Mouse (Mus musculus) G1E (cell line): ENCODE measurements at regions not wholly inside any gene's neighbourhood (a gene's known extent, or its start where the extent isn't known, plus 50 kb on each side); places are given as distances from the start of the nearest gene placed in this dataset.

Source experiments
- ATAC-seq: 2 replicates; pipeline ENCODE4 v1.8.0; 2016; ENCODE audit warnings: mild to moderate bottlenecking; ENCODE audit not compliant: insufficient number of reproducible peaks, poor library complexity, low FRiP score, severe bottlenecking; ENCODE audit errors: extremely low read depth
- DNase-seq: peaks from one replicate; pipeline ENCODE4 v3.0.0; 2012; ENCODE audit warnings: low spot score
- H3K27me3 ChIP-seq: 2 replicates; pipeline ENCODE4 v1.6.1; 2012; ENCODE audit warnings: mild to moderate bottlenecking, low read length, inconsistent platforms; ENCODE audit not compliant: insufficient read depth
- H3K36me3 ChIP-seq: replicated peaks from 2 replicates; pipeline ENCODE3; 2012; ENCODE audit warnings: mild to moderate bottlenecking, inconsistent platforms
- H3K4me1 ChIP-seq: 2 replicates; pipeline ENCODE4 v1.6.1; 2012; ENCODE audit warnings: low read depth, low read length, inconsistent platforms, mixed read lengths; ENCODE audit not compliant: insufficient read depth
- H3K4me3 ChIP-seq: 2 replicates; pipeline ENCODE4 v1.5.1; 2012; ENCODE audit warnings: low read depth, mild to moderate bottlenecking, inconsistent platforms, low read length, moderate library complexity, mixed read lengths
- H3K9me3 ChIP-seq: replicated peaks from 2 replicates; pipeline ENCODE4 v1.6.1; 2012; ENCODE audit warnings: inconsistent platforms
- CTCF ChIP-seq: IDR thresholded peaks from 2 replicates; pipeline ENCODE4 v1.5.1; 2012; ENCODE audit warnings: low read depth, low read length, inconsistent platforms, mixed read lengths
- GATA1 ChIP-seq: IDR thresholded peaks from 2 replicates; pipeline ENCODE4 v1.6.1; 2012; ENCODE audit warnings: borderline replicate concordance, low read length, inconsistent platforms, mixed read lengths
- GATA2 ChIP-seq: IDR thresholded peaks from 2 replicates; pipeline ENCODE4 v1.6.1; 2012; ENCODE audit warnings: low read depth, low read length, inconsistent platforms, borderline replicate concordance
- POLR2AphosphoS5 ChIP-seq: IDR thresholded peaks from 2 replicates; pipeline ENCODE4 v1.6.1; 2012; ENCODE audit warnings: low read depth, low read length, inconsistent platforms; ENCODE audit not compliant: insufficient replicate concordance
- TAL1 ChIP-seq: conservative IDR thresholded peaks from 2 replicates; pipeline ENCODE4 v1.6.1; 2012; ENCODE audit warnings: low read depth, low read length, inconsistent platforms, mixed read lengths

DNA sequence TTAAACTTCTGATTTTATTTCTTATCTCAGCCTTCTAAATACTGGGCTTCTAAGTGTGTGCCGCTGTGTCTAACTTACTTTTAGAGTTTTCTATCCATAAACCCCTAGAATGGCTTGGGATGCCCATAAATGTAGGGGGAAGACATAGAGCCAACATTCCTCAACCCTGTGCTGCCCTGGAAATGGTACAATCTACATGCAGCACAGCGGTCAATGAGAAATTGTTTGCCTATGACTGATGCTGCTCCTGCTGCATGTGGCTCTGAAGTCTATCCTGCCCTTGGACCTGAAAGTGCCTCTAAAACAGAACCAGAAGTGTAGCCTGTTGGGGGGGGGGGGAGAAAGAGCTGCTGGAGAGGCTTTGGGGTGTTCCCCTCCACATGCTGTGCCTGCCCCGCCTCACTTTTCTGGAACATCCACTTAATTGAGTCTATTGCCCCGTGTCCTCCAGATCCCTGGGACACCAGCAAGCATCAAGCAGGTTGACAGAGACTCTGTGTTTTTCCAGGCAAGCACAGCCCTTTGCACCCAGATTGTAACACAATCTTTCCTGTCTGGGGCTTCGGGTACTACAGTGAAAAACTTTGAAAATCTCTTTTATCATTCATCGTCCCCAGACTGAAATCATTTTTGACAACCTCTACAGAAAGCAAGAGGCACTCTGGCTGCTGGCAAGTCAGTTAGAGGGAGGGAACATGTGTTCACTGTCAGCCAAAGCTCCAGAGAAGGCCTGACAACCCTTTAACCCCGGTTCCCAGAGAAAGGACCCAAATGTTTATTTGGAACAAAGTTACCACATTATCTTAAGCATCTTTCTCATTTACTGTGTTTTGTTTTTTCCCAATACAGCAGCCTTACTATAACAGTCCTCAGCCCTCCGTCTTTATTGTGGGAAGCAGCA, 101.4 kb upstream of the Meis1 start:
- no peak for TF ChIP-seq GATA2
- no peak for TF ChIP-seq CTCF
- TF ChIP-seq GATA1, result no peak
- no peak for TF ChIP-seq TAL1
- TF ChIP-seq POLR2AphosphoS5, result no peak
- Histone ChIP-seq H3K4me3 (no peak overlapping the region), H3K36me3 (no peaks in the 10 kb centered on the region), H3K4me1 (no peaks in the 10 kb centered on the region), H3K27me3 (peaks cover 17% of the 10 kb centered on the region), H3K9me3 (no peaks in the 10 kb centered on the region)
- no peak for DNase-seq
- ATAC-seq, result no peak

DNA sequence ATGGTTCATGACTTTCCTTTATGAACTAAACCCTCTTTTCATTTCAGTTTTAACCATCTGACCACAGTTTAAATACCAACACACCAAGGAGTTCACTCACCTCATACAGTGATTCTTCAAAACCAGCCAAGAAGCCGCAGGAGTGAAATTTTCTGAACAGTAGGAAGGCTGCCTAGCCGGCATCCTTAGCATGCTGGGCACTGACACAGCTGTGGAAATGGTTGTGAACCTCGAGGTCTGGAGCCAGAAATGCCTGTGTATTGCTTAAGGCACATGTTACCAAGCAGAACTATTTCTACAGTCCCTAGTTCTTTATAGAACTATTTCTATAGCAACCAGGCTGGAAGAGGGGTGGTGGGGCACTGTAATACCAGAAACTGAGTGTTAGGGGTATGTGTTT, 102.1 kb upstream of the Meis1 start:
- no peak for ATAC-seq

DNA sequence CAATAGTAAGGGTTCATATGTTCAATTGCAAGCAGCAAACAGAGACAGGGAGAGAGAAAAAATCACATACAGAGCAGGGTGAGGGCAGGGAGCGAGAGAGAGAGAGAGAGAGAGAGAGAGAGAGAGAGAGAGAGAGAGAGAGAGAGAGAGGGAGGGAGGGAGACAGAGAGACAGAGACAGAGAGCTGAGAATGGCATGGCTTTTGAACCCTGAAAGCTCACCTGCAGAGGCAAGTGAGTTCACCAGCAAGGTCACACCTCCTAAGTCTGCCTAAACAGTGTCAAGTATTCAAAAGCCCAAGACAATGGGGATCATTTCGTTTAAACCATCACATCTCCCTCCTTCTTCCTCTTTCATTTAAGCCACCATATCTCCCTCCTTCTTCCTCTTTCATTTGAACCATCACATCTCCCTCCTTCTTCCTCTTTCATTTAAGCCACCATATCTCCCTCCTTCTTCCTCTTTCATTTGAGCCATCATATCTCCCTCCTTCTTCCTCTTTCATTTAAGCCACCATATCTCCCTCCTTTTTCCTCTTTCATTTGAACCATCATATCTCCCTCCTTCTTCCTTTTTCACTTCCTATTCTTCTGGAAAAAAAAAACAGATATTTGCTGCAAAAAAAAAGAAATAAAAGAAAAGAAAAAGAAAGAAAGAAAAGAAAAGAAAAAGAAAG, 116.7 kb upstream of the Meis1 start:
- TF ChIP-seq TAL1, result no peak
- TF ChIP-seq POLR2AphosphoS5, result no peak
- no peak for TF ChIP-seq GATA1
- TF ChIP-seq GATA2, result no peak
- TF ChIP-seq CTCF, result no peak
- no peak for DNase-seq
- Histone ChIP-seq H3K4me3 (no peak overlapping the region; the same call in 1 of the 2 replicates), H3K4me1 (peaks cover 7% of the 10 kb centered on the region), H3K27me3 (no peaks in the 10 kb centered on the region), H3K36me3 (no peaks in the 10 kb centered on the region), H3K9me3 (no peaks in the 10 kb centered on the region)
- ATAC-seq, result no peak

More for the DNA sequence above, 102.1 kb upstream of the Meis1 start:
- TF ChIP-seq GATA2, result no peak
- no peak for TF ChIP-seq GATA1
- no peak for TF ChIP-seq CTCF
- TF ChIP-seq TAL1, result no peak
- TF ChIP-seq POLR2AphosphoS5, result no peak
- Histone ChIP-seq H3K4me3 (no peak overlapping the region), H3K36me3 (no peaks in the 10 kb centered on the region), H3K27me3 (peaks cover 18% of the 10 kb centered on the region), H3K4me1 (no peaks in the 10 kb centered on the region), H3K9me3 (no peaks in the 10 kb centered on the region)
- DNase-seq, result no peak

DNA sequence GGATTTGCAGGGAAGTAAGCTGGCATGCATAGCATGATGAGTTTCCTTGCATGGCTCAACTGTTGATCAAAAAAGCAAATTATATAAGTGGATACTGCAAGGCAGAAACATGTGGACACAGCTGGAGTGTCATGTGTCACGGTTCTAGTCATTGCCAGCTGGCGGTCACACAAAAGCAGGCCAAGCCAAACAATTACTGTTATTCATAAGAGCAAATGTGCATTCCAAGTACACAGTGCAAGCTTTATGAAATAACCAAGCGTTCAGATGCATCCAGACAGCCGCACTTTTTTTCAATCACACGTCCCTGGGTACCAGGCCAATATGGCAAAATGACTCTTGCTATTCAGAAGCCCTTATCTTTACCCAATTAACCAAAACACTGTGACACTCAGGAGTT, 119.6 kb upstream of the Meis1 start:
- no peak for ATAC-seq
- H3K4me3 ChIP-seq, result no peak overlapping the region
- H3K4me1 ChIP-seq, result peaks cover 7% of the 10 kb centered on the region
- no peaks in the 10 kb centered on the region for H3K9me3 ChIP-seq
- no peaks in the 10 kb centered on the region for H3K36me3 ChIP-seq
- TF ChIP-seq CTCF, result no peak
- TF ChIP-seq POLR2AphosphoS5, result no peak
- no peak for TF ChIP-seq TAL1
- TF ChIP-seq GATA1, result no peak
- TF ChIP-seq GATA2, result no peak
- no peak for DNase-seq
- H3K27me3 ChIP-seq, result no peaks in the 10 kb centered on the region

DNA sequence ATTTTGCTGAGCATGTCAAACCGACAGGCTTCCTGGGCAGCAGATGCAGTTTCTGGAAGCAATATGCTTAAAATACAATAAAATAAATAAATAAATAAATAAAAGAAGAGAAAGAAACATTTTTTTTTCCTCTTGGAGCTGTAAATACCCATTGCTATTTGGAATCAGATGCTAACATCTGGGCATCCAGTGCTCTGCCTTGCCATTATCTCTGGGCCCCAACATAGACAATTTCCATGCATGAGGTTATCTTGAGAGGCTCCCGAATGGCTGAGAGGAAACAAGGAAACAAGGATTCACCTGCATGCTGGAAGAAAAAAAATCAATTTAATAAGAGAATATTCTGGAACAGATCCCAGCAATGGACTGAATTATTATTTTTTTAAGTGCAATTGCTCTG, 120.0 kb upstream of the Meis1 start:
- Histone ChIP-seq H3K4me3 (no peak overlapping the region), H3K9me3 (no peaks in the 10 kb centered on the region), H3K4me1 (peaks cover 7% of the 10 kb centered on the region), H3K27me3 (no peaks in the 10 kb centered on the region), H3K36me3 (no peaks in the 10 kb centered on the region)
- TF ChIP-seq GATA2, result no peak
- no peak for TF ChIP-seq GATA1
- no peak for TF ChIP-seq CTCF
- no peak for TF ChIP-seq TAL1
- no peak for TF ChIP-seq POLR2AphosphoS5
- no peak for ATAC-seq
- DNase-seq, result no peak

DNA sequence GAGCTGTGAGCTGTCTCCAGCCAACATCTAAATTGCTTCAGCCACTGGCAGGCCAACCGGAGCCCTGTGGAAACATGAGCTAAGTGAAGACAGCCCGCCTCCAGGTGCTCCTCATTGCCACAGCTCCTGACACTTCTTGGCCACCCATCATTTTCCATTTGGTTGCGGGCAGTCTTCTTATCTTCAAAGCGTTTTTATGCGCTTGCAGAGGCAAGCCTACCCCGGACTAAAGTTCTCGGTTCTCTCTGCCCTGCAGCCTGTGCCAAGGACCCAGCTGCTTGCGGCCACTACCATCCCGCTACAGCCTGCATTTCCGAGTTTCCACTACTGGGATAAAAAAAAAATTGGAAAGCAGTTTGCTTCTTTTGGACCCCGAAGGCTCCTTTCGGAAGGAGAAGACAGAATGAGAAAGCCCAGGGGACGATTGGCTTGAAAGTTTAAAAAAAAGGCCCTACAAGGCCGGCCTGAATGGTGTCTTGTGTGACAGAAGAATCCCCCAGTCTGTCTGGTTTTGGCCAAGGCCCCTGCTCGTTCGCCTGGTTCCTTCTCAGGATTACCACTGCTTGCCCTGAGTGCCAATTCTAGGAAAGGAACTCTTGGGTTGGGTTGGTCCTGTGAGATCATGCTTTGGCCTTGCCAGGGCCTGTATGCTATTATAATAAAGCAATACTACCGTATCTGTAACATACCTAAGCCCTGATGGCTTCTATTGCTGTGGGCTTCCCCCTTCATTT, 124.6 kb upstream of the Meis1 start:
- no peaks in the 10 kb centered on the region for H3K27me3 ChIP-seq
- ATAC-seq (no peak), DNase-seq (no peak)
- no peak overlapping the region for H3K4me3 ChIP-seq
- peaks cover 15% of the 10 kb centered on the region for H3K4me1 ChIP-seq
- TF ChIP-seq GATA1, result no peak
- no peak for TF ChIP-seq POLR2AphosphoS5
- TF ChIP-seq GATA2, result no peak
- TF ChIP-seq CTCF, result no peak
- H3K36me3 ChIP-seq, result no peaks in the 10 kb centered on the region
- H3K9me3 ChIP-seq, result no peaks in the 10 kb centered on the region
